Mouse (Mus musculus) neural tube, embryonic 14.5 days (tissue): Measurements from ENCODE around the gene St7. TPM values are rescaled to one million over a fixed set of nuclear protein-coding genes. Genes with fewer than 3 reads are reported as not detected.

Source experiments
- ATAC-seq: fragments of 200-750 bp; cut with Nextera tagmentation; 2 replicates; pipeline ENCODE4 v1.8.0; 2017; ENCODE audit warnings: low read depth, mild to moderate bottlenecking, moderate TSS enrichment, moderate library complexity
- H3K27ac ChIP-seq: fragments of 300-500 bp; sonication (generic); 2 replicates; pipeline ENCODE4 v1.5.1; 2014; ENCODE audit warnings: low read depth, mild to moderate bottlenecking, control low read depth, low read length, moderate library complexity, mixed read lengths
- H3K27me3 ChIP-seq: fragments of 300-500 bp; sonication (generic); 2 replicates; pipeline ENCODE4 v1.6.1; 2014; ENCODE audit warnings: low read length; ENCODE audit not compliant: control insufficient read depth, insufficient read depth
- H3K36me3 ChIP-seq: fragments of 300-500 bp; sonication (generic); 2 replicates; pipeline ENCODE4 v1.6.1; 2014; ENCODE audit warnings: low read length, mixed read lengths; ENCODE audit not compliant: control insufficient read depth, insufficient read depth
- H3K4me1 ChIP-seq: fragments of 300-500 bp; sonication (generic); 2 replicates; pipeline ENCODE4 v1.6.1; 2014; ENCODE audit warnings: low read length; ENCODE audit not compliant: control insufficient read depth, insufficient read depth
- H3K4me2 ChIP-seq: fragments of 300-500 bp; sonication (generic); 2 replicates; pipeline ENCODE4 v1.6.1; 2014; ENCODE audit warnings: mild to moderate bottlenecking, low read depth, low read length, control low read depth
- H3K4me3 ChIP-seq: fragments of 300-500 bp; sonication (generic); 2 replicates; pipeline ENCODE4 v1.5.1; 2014; ENCODE audit warnings: low read depth, low read length, control low read depth, mixed read lengths
- H3K9ac ChIP-seq: fragments of 300-500 bp; sonication (generic); replicated peaks from 2 replicates; pipeline ENCODE4 v1.6.1; 2014; ENCODE audit warnings: low read depth, mild to moderate bottlenecking, control low read depth, low read length, mixed read lengths
- H3K9me3 ChIP-seq: fragments of 300-500 bp; sonication (generic); 2 replicates; pipeline ENCODE4 v1.6.1; 2016; ENCODE audit warnings: low read length; ENCODE audit not compliant: control insufficient read depth
- WGBS: fragments of 180-500 bp; shearing (Covaris S2); extraction: QIAGEN DNeasy Blood & Tissue Kit; methylation state at CpG from one replicate; pipeline ENCODE4 v1.1.7; 2014; 5-methylcytosine and 5-hydroxymethylcytosine counted together
- polyA plus RNA-seq: library from polyadenylated mRNA; unstranded; fragments of >200 nt; fragmentation: Nextera tagmentation; extraction: Ambion mirVana; gene quantifications from 2 replicates; pipeline ENCODE4 v1.2.1, GENCODE M21; 2014

The St7 gene
- polyA plus RNA-seq, 1 experiment from 2014 or later = 71.9 TPM

- 76% methylated on average over 3 of the region's 3 CpGs for WGBS
- no peak overlapping the region for H3K4me2 ChIP-seq
- no peaks in the 10 kb centered on the region; the same call in 1 of the 2 replicates for H3K36me3 ChIP-seq
- no peaks in the 10 kb centered on the region for H3K9me3 ChIP-seq
- H3K27ac ChIP-seq = no peak overlapping the region
- H3K4me3 ChIP-seq = no peak overlapping the region
- no peak overlapping the region for H3K9ac ChIP-seq
- H3K4me1 ChIP-seq = no peaks in the 10 kb centered on the region
- H3K27me3 ChIP-seq = no peaks in the 10 kb centered on the region
- ATAC-seq = no peak
Measured at GRCm38 (mm10) chr6:17903355-17903754, 210.6 kb downstream of the St7 start.

DNA sequence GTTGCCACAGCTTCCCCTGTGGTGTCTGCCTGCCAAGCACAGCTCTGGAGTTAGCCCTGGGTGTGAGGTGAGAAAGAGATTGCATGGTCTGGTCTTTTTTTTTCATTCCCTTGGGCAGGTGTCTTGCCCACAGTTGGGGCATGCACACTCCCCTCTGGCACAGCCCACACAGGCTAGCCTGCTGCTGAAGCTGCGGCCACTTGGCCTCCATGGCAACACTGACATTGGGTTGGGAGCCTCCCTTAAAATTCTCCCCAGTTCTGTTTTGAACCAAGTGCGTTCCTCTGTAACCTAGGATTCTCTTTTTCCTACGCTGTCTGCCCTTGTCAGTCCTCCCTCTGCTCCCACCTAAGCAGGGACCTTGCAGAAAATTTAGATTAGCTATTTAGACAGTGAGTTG lies 213.0 kb downstream of the St7 start:
- no peak overlapping the region for H3K9ac ChIP-seq
- H3K9me3 ChIP-seq = no peaks in the 10 kb centered on the region
- no peak; the same call in 1 of the 2 replicates for ATAC-seq
- H3K4me3 ChIP-seq = no peak overlapping the region
- no peaks in the 10 kb centered on the region; the same call in 1 of the 2 replicates for H3K36me3 ChIP-seq
- H3K4me2 ChIP-seq = no peak overlapping the region
- no peaks in the 10 kb centered on the region for H3K4me1 ChIP-seq
- H3K27ac ChIP-seq = no peak overlapping the region
- 28% methylated on average over 3 of the region's 3 CpGs for WGBS
- H3K27me3 ChIP-seq = no peaks in the 10 kb centered on the region

GRCm38 (mm10) chr6:17906289-17906688 lies 213.6 kb downstream of the St7 start:
- H3K27me3 ChIP-seq = no peaks in the 10 kb centered on the region
- H3K9ac ChIP-seq = no peak overlapping the region
- H3K9me3 ChIP-seq = no peaks in the 10 kb centered on the region
- no peak overlapping the region for H3K27ac ChIP-seq
- peaks cover 3% of the 10 kb centered on the region; the same call in 1 of the 2 replicates for H3K36me3 ChIP-seq
- no peak for ATAC-seq
- H3K4me2 ChIP-seq = no peak overlapping the region
- H3K4me1 ChIP-seq = no peaks in the 10 kb centered on the region
- 10% methylated on average over 6 of the region's 6 CpGs for WGBS
- H3K4me3 ChIP-seq = no peak overlapping the region

- Histone ChIP-seq H3K27me3 (no peaks in the 10 kb centered on the region), H3K27ac (no peak overlapping the region), H3K36me3 (peaks cover 8% of the 10 kb centered on the region; the same call in 1 of the 2 replicates), H3K4me3 (no peak overlapping the region), H3K4me2 (no peak overlapping the region), H3K4me1 (no peaks in the 10 kb centered on the region), H3K9me3 (no peaks in the 10 kb centered on the region), H3K9ac (no peak overlapping the region)
- no peak for ATAC-seq
- WGBS = 82% methylated on average over 6 of the region's 6 CpGs
Measured at GRCm38 (mm10) chr6:17912312-17912711, 219.6 kb downstream of the St7 start.

DNA sequence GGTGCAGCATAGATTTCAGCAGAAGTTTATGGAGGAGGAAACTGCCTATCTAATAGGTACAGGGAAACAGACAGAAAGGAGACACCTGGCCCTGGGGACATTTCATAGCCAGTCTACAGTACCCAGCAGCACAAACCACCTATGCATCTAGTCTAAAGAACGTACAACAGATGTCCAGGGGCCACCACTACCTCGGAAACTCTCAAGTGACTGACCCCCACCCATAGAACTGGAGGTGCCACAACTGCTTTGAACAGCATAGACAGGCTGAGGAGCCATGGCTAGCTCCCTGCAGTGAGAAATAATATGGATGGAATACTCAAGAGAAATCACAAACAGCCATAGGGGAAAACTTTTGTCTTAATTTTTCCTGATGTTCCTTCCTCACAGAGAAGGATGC lies 220.1 kb downstream of the St7 start:
- Histone ChIP-seq H3K4me2 (no peak overlapping the region), H3K4me3 (no peak overlapping the region), H3K27ac (no peak overlapping the region), H3K9ac (no peak overlapping the region), H3K9me3 (no peaks in the 10 kb centered on the region), H3K27me3 (no peaks in the 10 kb centered on the region), H3K36me3 (peaks cover 8% of the 10 kb centered on the region; the same call in 1 of the 2 replicates), H3K4me1 (no peaks in the 10 kb centered on the region)
- no peak for ATAC-seq
- WGBS = 93% methylated on average over 2 of the region's 2 CpGs

DNA sequence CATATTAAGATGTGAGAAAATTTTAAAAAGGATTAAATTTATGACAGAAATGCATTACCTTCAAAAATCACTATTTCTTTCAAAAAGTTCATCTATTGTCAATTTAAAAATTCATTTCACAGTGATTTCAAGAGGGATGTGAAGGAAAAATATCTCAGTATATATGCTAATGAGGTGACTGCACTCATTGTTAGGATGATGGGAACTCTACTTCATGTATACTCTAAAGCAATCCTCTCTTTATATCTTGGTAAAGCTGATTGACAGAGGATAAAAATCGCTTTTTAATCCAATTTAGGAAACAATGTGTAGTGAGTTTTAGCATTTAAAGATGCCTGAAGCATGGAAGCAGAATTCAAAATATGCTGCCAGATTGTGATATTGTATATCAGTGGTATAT lies 220.6 kb downstream of the St7 start:
- no peak overlapping the region for H3K4me2 ChIP-seq
- 89% methylated on average over 1 of the region's 1 CpGs for WGBS
- no peak overlapping the region for H3K9ac ChIP-seq
- no peaks in the 10 kb centered on the region for H3K9me3 ChIP-seq
- no peak overlapping the region for H3K4me3 ChIP-seq
- no peaks in the 10 kb centered on the region for H3K27me3 ChIP-seq
- peaks cover 8% of the 10 kb centered on the region; the same call in 1 of the 2 replicates for H3K36me3 ChIP-seq
- no peak overlapping the region for H3K27ac ChIP-seq
- ATAC-seq = no peak
- no peaks in the 10 kb centered on the region for H3K4me1 ChIP-seq

- 88% methylated on average over 3 of the region's 3 CpGs for WGBS
- no peak overlapping the region for H3K4me3 ChIP-seq
- peaks cover 8% of the 10 kb centered on the region; the same call in 1 of the 2 replicates for H3K36me3 ChIP-seq
- no peak overlapping the region for H3K9ac ChIP-seq
- no peak overlapping the region for H3K27ac ChIP-seq
- ATAC-seq = no peak
- H3K9me3 ChIP-seq = no peaks in the 10 kb centered on the region
- no peaks in the 10 kb centered on the region for H3K4me1 ChIP-seq
- H3K4me2 ChIP-seq = no peak overlapping the region
- H3K27me3 ChIP-seq = no peaks in the 10 kb centered on the region
Measured at GRCm38 (mm10) chr6:17914300-17914699, 221.6 kb downstream of the St7 start.

DNA sequence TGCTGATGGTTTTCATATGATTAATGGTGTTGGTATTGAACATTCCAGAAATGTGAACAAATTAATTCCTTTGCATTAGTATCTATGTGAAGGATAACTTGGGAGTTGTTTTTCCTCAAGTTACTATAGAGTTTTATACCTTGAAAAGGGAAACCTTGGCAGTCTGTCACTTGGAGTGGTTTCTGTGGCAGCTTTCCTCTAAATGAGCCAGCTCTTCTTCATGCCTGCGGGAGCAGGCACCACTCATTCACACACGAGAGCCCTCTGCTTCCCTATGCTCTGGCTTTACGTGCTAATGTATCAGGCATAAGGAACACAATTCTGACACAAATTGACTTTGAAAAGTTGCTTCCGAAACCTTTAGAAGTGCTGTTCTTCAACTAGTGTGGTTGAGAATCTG lies 224.5 kb downstream of the St7 start:
- Histone ChIP-seq H3K36me3 (peaks cover 4% of the 10 kb centered on the region; the same call in 1 of the 2 replicates), H3K4me1 (no peaks in the 10 kb centered on the region), H3K9ac (no peak overlapping the region), H3K4me3 (no peak overlapping the region), H3K27me3 (no peaks in the 10 kb centered on the region), H3K4me2 (no peak overlapping the region), H3K27ac (no peak overlapping the region), H3K9me3 (no peaks in the 10 kb centered on the region)
- 80% methylated on average over 4 of the region's 4 CpGs for WGBS
- no peak for ATAC-seq

DNA sequence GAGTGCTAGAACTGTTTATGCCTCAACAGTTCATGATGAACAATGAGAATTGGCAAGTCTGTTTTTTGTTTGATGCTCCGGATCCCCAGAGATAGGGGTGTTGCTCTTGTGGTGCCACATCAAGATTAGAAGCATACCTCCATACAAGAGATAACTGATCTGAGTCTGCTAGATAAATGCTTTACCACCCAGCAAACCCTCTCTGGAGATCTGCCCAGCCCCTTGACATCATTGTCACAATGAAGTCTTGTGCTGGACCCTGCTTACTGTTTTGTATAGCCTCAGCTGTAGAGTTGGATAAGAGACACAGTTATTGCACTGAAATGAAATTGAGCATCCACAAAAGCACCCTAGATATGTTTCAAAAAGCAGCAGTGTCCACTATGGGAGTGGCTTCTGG lies 229.4 kb downstream of the St7 start:
- WGBS = 96% methylated on average over 1 of the region's 1 CpGs
- Histone ChIP-seq H3K27me3 (no peaks in the 10 kb centered on the region), H3K27ac (no peak overlapping the region), H3K4me3 (no peak overlapping the region), H3K4me2 (no peak overlapping the region), H3K9ac (no peak overlapping the region), H3K9me3 (no peaks in the 10 kb centered on the region), H3K4me1 (no peaks in the 10 kb centered on the region), H3K36me3 (0 out of 2 replicates have a peak, but pooled peaks cover 8% of the 10 kb centered on the region)
- ATAC-seq = no peak
